Mouse (Mus musculus): Measurements from ENCODE around the gene Sh2d4b. TPM values are rescaled to one million over a fixed set of nuclear protein-coding genes. Genes with fewer than 3 reads are reported as not detected.

Gene Sh2d4b
- total RNA-seq, 2 experiments from 2014 or later = 10.6 to 11.9 TPM

- intact Hi-C loops (cut with DNase I) = no loop called here
- DNase-seq = no peak
Measured at GRCm38 (mm10) chr14:40911529-40911928, 18.5 kb upstream of the Sh2d4b start.

- intact Hi-C loops (cut with DNase I) = no loop called here
- no peak for DNase-seq
Measured at GRCm38 (mm10) chr14:40908763-40909162, 15.7 kb upstream of the Sh2d4b start.

- no peak for DNase-seq
- intact Hi-C loops (cut with DNase I) = no loop called here
Measured at GRCm38 (mm10) chr14:40906770-40907169, 13.7 kb upstream of the Sh2d4b start.

GRCm38 (mm10) chr14:40905813-40906212 lies 12.7 kb upstream of the Sh2d4b start:
- intact Hi-C loops (cut with DNase I) = no loop called here
- DNase-seq = no peak

- DNase-seq = no peak
- intact Hi-C loops (cut with DNase I) = no loop called here
Measured at GRCm38 (mm10) chr14:40902307-40903055, 9.4 kb upstream of the Sh2d4b start.

- no peak for DNase-seq
- intact Hi-C loops (cut with DNase I) = no loop called here
Measured at GRCm38 (mm10) chr14:40900267-40900666, 7.2 kb upstream of the Sh2d4b start.

GRCm38 (mm10) chr14:40897916-40898315 lies 4.8 kb upstream of the Sh2d4b start:
- intact Hi-C loops (cut with DNase I) = no loop called here
- no peak for DNase-seq

GRCm38 (mm10) chr14:40895681-40896080 lies 2.6 kb upstream of the Sh2d4b start:
- intact Hi-C loops (cut with DNase I) = no loop called here

GRCm38 (mm10) chr14:40894576-40895247 lies 1.6 kb upstream of the Sh2d4b start:
- DNase-seq = peak; percentile 80
- intact Hi-C loops (cut with DNase I) = no loop called here

More at GRCm38 (mm10) chr14:40895681-40896080, 2.6 kb upstream of the Sh2d4b start:
- no peak for DNase-seq

- no peak for DNase-seq
- intact Hi-C loops (cut with DNase I) = no loop called here
Measured at GRCm38 (mm10) chr14:40893884-40894283, 818 bp upstream of the Sh2d4b start.

GRCm38 (mm10) chr14:40892326-40892825 lies 690 bp downstream of the Sh2d4b start:
- intact Hi-C loops (cut with DNase I) = no loop called here
- no peak for DNase-seq

- no peak for DNase-seq
- intact Hi-C loops (cut with DNase I) = no loop called here
Measured at GRCm38 (mm10) chr14:40891506-40891905, 1.6 kb downstream of the Sh2d4b start.

- intact Hi-C loops (cut with DNase I) = no loop called here
- no peak for DNase-seq
Measured at GRCm38 (mm10) chr14:40889704-40890103, 3.4 kb downstream of the Sh2d4b start.

GRCm38 (mm10) chr14:40889181-40889580 lies 3.9 kb downstream of the Sh2d4b start:
- intact Hi-C loops (cut with DNase I) = no loop called here
- DNase-seq = no peak

- DNase-seq = no peak
- intact Hi-C loops (cut with DNase I) = no loop called here
Measured at GRCm38 (mm10) chr14:40886428-40887202, 6.5 kb downstream of the Sh2d4b start.

- no peak for DNase-seq
- intact Hi-C loops (cut with DNase I) = no loop called here
Measured at GRCm38 (mm10) chr14:40885752-40886151, 7.3 kb downstream of the Sh2d4b start.

GRCm38 (mm10) chr14:40885225-40885624 lies 7.8 kb downstream of the Sh2d4b start:
- no peak for DNase-seq
- intact Hi-C loops (cut with DNase I) = no loop called here

GRCm38 (mm10) chr14:40874565-40874964 lies 18.5 kb downstream of the Sh2d4b start:
- intact Hi-C loops (cut with DNase I) = no loop called here
- DNase-seq = no peak

- intact Hi-C loops (cut with DNase I) = no loop called here
- no peak for DNase-seq
Measured at GRCm38 (mm10) chr14:40873961-40874360, 19.1 kb downstream of the Sh2d4b start.

GRCm38 (mm10) chr14:40870598-40870997 lies 22.5 kb downstream of the Sh2d4b start:
- intact Hi-C loops (cut with DNase I) = no loop called here
- DNase-seq = no peak

GRCm38 (mm10) chr14:40864811-40865514 lies 28.1 kb downstream of the Sh2d4b start:
- intact Hi-C loops (cut with DNase I) = no loop called here
- no peak for DNase-seq

Measured in left cerebral cortex, postnatal 4 days (tissue).